Mouse (Mus musculus): ENCODE measurements at regions not wholly inside any gene's neighbourhood (a gene's known extent, or its start where the extent isn't known, plus 50 kb on each side); places are given as distances from the start of the nearest gene placed in this dataset.
"Not testable (repeated sequence)": the region's sequence is repeated elsewhere in the genome, so short reads cannot be mapped to it uniquely, and the experiment has no call there.

DNA sequence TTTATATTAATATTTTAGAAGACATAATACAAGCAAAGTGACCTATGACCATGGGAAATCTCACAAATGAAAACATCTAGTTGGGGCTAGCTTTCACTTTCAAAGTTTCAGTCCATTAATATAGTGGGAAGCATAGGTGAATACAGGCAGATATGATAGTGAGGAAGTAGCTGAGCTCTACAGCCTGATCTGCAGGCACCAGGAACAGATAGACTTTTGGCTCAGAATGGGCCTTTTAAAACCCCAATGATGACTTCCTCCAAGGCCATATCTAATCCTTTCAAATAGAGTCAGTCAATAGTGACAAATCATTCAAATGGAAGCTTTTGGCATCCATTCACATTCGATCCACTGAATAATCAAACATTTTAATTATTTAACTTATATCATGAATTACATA is 581.6 kb upstream of the Pcdh17 start:
- DNase-seq (ENCODE audit: low spot score in 2 of 2) = no peak

- DNase-seq (ENCODE audit: low spot score in 2 of 2) = no peak
Measured at GRCm38 (mm10) chr14:83862653-83863052, 580.7 kb upstream of the Pcdh17 start.

GRCm38 (mm10) chr14:83886393-83886792 is 557.0 kb upstream of the Pcdh17 start:
- DNase-seq (ENCODE audit: low spot score in 2 of 2) = no peak

- not testable (repeated sequence) for DNase-seq (ENCODE audit: low spot score in 2 of 2)
Measured at GRCm38 (mm10) chr14:83900711-83901110, 542.7 kb upstream of the Pcdh17 start.

DNA sequence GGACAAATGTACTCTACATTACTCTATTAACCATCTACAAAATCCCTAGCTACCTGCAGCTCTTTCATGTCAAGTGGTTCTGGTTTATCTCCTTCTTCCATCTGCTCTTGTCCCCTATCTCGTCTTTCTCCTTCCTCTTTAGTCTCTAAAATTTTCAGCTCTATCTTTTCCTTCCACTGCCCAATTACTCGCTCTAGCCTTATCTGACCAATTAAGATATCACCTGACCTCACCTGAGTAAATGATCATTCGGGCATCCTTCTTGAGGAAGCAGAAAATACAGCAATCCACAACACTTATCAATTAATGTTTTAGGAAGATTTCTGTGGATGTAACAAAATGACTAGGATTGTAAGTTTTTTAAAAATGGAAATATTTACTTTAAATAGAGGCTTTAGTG is 500.3 kb upstream of the Pcdh17 start:
- no peak for DNase-seq (ENCODE audit: low spot score in 2 of 2)

GRCm38 (mm10) chr14:83944176-83944575 is 499.2 kb upstream of the Pcdh17 start:
- no peak for DNase-seq (ENCODE audit: low spot score in 2 of 2)

DNA sequence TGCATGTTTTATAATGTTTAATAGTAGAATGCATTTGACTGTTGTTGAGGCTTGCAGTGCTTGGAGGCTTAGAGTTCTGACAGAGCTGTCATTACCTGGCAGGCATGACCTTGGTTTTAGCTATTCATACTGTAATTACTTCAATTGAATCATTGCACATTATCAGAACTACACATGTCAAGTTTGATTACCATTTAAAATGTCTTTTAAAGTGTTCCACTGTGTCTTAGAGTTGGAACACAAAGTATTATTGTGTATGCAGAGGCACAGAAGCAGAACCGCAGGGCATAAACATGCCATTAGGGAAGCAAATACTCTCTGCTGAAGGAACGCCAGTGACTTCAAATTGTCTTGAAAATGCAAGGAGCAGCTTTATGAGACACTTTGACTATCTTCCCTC is 493.7 kb upstream of the Pcdh17 start:
- no peak for DNase-seq (ENCODE audit: low spot score in 2 of 2)

DNA sequence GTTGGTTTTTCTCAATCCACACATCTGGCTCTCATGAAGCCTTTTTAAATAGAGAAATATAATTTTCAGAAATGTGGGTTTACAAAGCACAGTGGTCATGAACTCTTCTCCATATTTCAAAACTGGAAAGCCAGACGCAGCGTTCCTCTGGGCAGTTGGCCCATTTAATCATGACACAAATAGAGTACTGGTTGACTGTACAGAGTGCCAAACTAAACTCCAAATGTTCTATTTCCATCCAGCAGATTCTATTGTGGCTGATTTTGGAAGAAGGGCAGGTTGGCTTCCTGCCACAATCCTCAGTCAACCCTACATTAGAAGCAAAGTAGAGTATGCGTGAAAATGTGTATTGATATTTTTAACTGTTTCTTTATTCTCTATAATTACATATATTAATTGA is 484.3 kb upstream of the Pcdh17 start:
- DNase-seq (ENCODE audit: low spot score in 2 of 2) = peak; percentile 49 to 67

- DNase-seq (ENCODE audit: low spot score in 2 of 2) = no peak
Measured at GRCm38 (mm10) chr14:83983566-83983965, 459.8 kb upstream of the Pcdh17 start.

Measured in layer of hippocampus, postnatal 10 days (tissue).